Mouse (Mus musculus) cerebellum, adult 18-20 months (tissue): ENCODE data around the gene Hook1.
"Not testable (repeated sequence)": the region's sequence is repeated elsewhere in the genome, so short reads cannot be mapped to it uniquely, and the experiment has no call there.

ENCODE experiments used
- DNase-seq, 2 experiments: peaks; one replicate each; pipeline ENCODE4 v3.0.0; 2021

Gene Hook1

DNA sequence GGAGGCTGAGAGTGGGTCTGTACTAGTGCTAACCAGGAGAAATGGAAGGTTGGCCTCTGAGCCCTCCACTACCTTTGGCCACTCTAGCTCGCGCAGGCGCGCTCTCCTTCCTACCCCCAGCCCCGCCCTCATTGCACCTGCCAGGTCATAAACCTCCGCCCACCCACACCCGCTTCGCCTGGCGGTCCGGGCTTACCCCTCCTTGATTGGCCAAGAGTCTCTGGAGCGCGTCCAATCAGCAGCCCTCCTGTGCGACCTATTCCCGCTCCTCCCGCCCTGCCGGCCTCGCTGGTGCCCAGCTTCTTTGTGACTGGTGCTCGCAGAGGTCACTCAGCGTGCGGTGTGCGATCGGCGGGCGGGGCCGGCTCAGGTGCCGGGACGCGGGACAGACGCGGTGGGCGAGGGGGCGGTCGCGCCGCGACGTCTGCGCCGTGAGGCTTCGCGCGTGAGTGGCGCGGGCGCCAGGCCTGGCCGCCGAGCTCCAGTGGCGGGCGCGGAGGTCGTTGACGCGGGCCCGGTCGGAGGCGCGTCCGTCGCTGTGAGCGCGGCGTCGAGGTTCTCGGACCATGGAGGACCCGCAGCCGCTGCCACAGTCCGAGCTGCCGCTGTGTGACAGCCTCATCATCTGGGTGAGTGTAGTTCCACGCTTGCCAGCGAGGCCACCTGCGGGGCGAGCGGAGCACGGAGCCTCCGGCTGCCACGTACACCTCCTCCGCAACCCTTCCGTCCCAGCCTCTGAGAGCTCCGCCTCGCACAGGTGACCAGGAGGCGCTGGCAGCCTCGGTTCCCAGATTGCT lies at the start of gene Hook1:
TSS of gene Hook1 (plus strand) at position 313 of the 797 bp plus-strand sequence.
- peak; percentile 99 to 100 for DNase-seq

DNA sequence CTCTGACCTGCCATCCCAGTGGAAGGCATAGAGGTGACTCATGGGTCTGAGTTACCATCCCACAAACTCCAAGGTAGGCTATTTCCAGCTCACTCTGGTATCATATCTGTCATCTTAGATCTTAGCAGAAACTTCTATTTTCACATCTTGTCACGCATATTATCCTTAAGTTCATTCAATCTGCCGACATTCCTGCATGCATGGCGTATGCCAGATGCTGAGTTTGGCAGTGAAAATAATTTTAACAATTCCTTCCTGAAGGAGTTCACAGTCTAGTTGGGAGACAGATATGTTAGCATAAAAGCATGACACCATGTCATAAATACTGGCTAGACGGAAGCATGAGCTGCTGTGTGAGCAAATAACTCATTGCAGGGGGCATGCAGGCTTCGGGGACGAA lies 49.3 kb upstream of the Hook1 start:
- DNase-seq, result no peak

GRCm38 (mm10) chr4:95920448-95920847 lies 46.6 kb upstream of the Hook1 start:
- no peak for DNase-seq

DNA sequence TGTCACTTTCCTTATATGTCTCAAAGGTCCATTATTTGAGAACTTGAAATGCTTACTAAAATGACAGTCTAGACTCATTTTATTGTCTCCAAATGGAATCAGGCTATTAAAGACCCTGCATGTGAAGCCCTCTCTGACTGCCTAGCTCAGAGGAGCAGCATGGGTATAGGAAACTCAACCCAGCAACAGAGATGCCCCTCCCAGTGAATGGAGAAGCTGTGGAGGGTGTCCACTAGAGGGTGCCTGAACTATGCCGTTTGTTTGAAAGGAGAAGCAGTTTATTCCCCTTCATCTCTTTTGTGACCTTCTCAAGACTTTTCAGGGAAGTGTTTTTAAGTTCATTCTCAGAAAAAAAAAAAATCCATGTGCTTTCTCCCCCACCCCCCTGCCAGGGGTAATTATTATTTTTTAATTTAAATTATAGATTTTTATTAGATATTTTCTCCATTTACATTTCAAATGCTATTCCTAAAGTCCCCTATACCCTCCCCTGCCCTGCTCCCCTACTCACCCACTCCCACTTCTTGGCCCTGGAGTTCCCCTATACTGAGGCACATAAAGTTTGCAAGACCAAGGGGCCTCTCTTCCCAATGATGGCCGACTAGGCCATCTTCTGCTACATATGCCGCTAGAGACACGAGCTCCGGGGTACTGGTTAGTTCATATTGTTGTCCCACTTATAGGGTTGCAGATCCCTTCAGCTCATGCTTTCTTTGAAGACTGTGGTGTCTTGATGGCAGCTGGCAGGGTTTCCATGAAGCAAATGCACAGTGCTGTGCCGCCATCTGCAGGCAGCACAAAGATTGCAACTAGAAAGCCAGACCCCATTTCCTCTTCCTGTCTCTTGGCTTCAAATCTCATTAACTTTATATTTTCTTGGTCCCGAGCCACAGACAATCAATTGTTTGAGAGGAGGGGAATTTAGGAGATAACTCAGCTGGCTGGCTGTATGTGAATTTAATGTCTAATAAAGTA lies 42.5 kb upstream of the Hook1 start:
- DNase-seq, result peak; percentile 46 to 66

- no peak for DNase-seq
These were observed 38.2 kb upstream of the Hook1 start for GRCm38 (mm10) chr4:95928846-95929245.

DNA sequence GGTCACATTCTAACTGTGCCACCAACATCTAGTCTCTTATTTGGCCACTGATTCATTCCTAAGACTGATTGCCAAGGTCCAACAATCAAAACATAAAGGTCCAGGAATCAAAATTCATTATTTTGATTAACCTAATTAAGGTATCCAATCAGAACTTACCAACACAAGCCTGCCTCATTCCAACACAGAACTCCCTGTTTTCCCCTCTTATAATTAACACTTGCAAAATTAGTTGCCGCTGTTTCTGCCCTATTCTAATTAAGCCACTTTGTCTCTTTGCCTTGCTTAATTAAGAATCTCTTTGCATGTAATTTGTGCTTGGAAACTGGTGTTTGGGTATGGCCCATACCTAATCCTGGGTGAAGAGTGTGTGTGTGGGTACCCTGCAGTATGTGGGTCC lies 37.1 kb upstream of the Hook1 start:
- DNase-seq, result no peak

- DNase-seq, result no peak
These were observed 35.7 kb upstream of the Hook1 start for GRCm38 (mm10) chr4:95931331-95931730.

DNA sequence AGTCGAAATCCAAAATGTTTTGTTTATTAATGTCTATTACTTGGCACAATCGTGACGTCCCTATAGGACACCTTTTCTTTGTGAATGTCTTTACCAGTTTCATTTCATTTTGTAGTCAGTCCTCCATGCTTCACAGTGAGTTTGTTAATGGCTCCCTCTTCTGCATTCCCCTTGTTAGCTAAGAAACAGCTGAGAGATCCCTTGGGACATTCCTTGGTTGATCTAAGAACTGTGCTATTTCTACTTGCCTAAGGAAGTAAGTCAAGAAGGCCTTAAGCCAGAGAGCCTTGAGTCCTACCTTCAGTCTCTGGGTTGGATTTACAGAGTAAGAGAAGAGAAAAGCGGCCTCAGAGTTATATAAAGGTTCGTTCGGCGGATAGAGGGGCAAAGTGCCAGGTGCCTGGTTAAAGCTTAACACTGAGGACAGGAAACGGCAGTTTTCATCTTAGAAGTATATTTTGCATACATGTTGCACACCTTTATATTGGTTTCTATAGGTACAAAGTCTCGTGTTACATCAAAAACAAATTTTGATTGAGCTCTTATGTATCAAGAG lies 33.2 kb upstream of the Hook1 start:
- DNase-seq, result no peak

GRCm38 (mm10) chr4:95934384-95935035 lies 32.5 kb upstream of the Hook1 start:
- no peak for DNase-seq

- no peak for DNase-seq
These were observed 28.3 kb upstream of the Hook1 start for GRCm38 (mm10) chr4:95938701-95939100.

DNA sequence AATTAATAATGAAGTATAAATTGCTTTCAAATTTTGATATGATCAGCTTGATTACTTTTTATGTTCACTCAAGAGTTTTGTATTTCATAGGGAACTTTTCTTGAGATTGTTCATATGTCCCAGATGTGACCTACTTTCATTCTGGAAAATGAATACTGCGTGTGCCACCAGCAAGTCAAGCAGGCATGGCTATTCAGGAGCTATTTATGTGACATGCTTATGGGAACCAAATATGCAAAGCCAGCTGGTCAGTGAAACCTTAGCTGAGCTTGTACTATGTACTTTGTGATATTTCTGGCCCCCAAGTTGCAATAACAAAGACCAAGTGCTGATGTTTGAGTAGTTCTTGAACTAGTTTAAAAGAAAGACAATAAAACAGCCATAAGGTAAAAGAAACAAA lies 19.1 kb upstream of the Hook1 start:
- no peak for DNase-seq

DNA sequence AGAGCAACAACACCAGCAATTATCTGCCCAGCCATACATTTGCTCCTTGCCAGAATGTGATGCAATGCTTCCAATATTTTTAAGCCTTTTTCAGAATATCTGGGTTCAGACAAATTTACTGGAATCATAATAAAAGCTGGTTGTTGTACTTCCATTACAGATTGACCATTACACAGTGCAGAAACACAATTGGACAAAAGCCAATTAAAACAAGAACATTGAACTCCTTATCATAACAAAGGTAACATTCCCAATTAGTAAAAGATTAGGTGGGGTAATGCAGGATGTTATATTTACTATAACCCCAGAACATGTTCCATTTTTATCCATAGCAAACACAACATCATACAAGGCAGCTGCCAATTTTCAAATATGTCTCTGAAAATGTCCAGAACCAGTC lies 13.7 kb upstream of the Hook1 start:
- no peak for DNase-seq

DNA sequence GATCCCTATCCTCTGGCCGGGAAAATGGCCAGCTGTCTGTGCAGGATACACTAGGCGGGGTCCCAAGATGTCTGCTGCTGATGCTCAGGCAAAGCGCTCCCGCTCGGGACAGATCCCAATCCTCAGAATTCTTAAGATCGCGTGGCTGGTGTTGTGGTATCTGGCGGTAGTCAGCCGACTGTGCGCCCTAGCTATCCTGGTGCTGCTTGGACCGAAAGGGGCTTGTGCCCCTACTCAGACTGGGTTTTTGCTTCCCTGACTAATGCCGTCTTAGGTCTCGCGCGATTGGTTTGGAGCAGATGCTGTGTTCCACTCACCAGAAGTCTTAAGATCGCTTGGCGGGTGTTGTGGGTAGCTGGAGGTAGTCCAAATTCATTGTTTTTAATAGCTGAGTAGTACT lies 15.2 kb downstream of the Hook1 start:
- not testable (repeated sequence) for DNase-seq

DNA sequence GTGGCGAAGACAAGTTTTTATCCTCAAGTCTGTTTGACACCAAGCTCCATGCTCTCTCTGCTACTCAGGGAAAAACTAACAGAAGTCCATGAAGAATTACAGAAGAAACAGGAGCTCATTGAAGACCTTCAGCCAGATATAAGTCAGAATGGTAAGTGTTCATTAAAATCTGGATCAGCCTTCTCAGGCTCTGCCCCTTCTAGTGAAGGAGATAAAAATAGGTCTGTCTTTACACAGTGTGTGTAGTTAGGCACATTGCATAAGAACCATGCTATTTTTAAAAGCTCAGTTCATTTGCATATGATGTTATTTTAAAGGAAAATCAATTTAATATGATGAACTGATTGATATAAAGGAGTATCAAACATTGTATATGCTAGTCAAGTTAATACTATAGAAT lies 49.8 kb downstream of the Hook1 start:
- DNase-seq, result no peak

- no peak for DNase-seq
These were observed 55.8 kb downstream of the Hook1 start for GRCm38 (mm10) chr4:96022803-96023202.

GRCm38 (mm10) chr4:96028412-96028811 lies 61.4 kb downstream of the Hook1 start:
- peak in 1 of 2 experiments; percentile 4 for DNase-seq

GRCm38 (mm10) chr4:96060106-96060505 lies 93.1 kb downstream of the Hook1 start:
- no peak for DNase-seq

GRCm38 (mm10) chr4:96062045-96062444 lies 95.0 kb downstream of the Hook1 start:
- DNase-seq, result no peak
